Mouse (Mus musculus): ENCODE measurements around the gene Nup54.

- TF ChIP-seq CTCF (IDR thresholded peaks at IDR 0.05; ENCODE audit: borderline replicate concordance, control insufficient read depth, extremely low read depth, insufficient read depth, low read length, poor library complexity) (no peak), POLR2A (IDR thresholded peaks at IDR 0.05; ENCODE audit: control insufficient read depth, extremely low read depth, insufficient read depth, low read length, poor library complexity) (no peak)
Observed at GRCm38 (mm10) chr5:92374721-92375142, 60.3 kb downstream of the Nup54 start.

Measured in thymus, adult 2 months (tissue).